Mouse (Mus musculus): Measurements from ENCODE around the gene Sdcbp2.

Sdcbp2 gene

GRCm38 (mm10) chr2:151631406-151632158 lies 59.2 kb downstream of the Sdcbp2 start:
- peak; percentile 12 for DNase-seq (ENCODE audit: low spot score)

GRCm38 (mm10) chr2:151632159-151632814 lies 59.9 kb downstream of the Sdcbp2 start, which contains the start of gene Snph:
TSS of gene Snph (minus strand) at chr2:151632593.
- peak; percentile 75 for DNase-seq (ENCODE audit: low spot score)

- DNase-seq (ENCODE audit: low spot score), result no peak
Measured at GRCm38 (mm10) chr2:151632982-151633381, 60.6 kb downstream of the Sdcbp2 start.

- peak; percentile 24 for DNase-seq (ENCODE audit: low spot score)
Measured at GRCm38 (mm10) chr2:151634903-151635302, 62.5 kb downstream of the Sdcbp2 start.

- no peak for DNase-seq (ENCODE audit: low spot score)
Measured at GRCm38 (mm10) chr2:151635362-151636014, 63.1 kb downstream of the Sdcbp2 start.

GRCm38 (mm10) chr2:151636015-151636402 lies 63.6 kb downstream of the Sdcbp2 start:
- no peak for DNase-seq (ENCODE audit: low spot score)

Measured in retina, embryonic 14.5 days (tissue).